Mouse (Mus musculus) sigmoid colon, adult 10 weeks (tissue): ENCODE results near the gene Gm6657. TPM values are rescaled to one million over a fixed set of nuclear protein-coding genes. Genes with fewer than 3 reads are reported as not detected.

ENCODE experiments used
- polyA plus RNA-seq: library from polyadenylated mRNA; stranded (reverse); fragments of 350-450 nt; fragmentation: Illumina TruSeq; extraction: RNeasy Lipid Tissue Mini Kit (QIAGEN cat#74804); gene quantifications from one replicate; pipeline ENCODE4 v1.2.3, GENCODE M21; 2014; ENCODE audit warnings: low read depth, low replicate concordance

Gm6657 gene
- polyA plus RNA-seq = not detected

DNA sequence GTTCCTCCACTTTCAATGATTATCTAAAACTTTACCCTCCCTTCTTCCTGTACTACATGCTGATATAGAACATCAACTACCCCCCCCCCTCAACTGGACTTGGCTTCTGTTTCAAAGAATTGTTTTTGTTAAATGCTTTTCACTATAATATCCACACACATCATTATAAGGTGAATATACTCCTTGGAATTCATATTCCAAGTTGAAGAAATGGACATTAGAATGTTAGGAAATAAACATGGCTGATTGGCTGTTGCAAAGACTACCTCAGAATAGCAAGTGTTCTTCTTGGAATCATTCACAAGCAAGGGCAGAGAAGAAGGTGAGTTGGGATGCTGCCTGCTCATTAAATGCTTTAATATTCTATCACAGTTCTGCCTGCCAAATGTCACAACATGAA, at the start of gene Gm6657:
Gm6657 (plus strand) TSS at position 301 of the 400 bp plus-strand sequence.

DNA sequence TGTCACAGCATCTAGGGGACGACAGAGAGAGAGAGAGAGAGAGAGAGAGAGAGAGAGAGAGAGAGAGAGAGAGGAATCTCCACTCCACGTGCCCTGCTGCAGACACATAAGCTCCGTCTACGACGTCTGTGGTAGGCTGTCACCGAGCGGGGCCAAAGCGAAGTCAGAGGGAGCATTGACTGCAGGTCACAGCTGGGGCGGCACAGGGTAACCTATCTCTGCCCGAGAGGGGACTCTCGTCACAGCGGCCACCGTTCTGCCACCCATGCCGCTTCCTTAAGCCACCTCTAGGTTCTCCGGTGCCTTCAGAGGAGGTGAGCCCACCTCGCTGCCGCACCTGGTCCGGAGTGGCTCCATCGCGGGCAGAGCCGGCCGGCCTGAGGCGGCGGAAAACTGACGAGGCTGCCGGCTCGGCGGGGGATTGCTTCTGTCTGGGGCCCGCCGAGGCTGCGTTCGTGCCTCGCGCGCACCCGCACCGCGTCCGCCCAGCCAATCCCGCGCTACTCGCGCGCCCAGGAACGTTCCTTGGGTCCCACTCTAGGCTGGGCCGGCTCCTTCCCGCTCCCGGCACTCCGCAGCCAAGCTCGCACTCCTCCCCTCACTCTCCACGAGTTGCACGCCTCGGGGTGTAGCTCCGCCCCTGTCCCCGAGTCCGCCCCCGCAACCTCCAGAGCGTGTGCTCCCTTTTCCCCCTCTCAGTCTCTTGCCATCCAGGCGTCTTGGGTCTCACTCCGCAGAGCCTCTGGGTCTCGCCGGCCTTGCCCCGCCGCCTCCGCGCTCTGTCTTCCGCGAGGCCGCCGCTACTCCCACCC, 31.9 kb downstream of the Gm6657 start, which contains the start of gene Gphn:
Gphn (plus strand) TSS at position 673 of the 812 bp plus-strand sequence.

Other genes with a start within 250 kb of the Gm6657 start
- gene Gphn, start 32.1 kb downstream of the Gm6657 start, polyA plus RNA-seq = 27.5 TPM